Mouse (Mus musculus): ENCODE results near the gene Calml4. TPM values are rescaled to one million over a fixed set of nuclear protein-coding genes. Genes with fewer than 3 reads are reported as not detected.
"Not testable (repeated sequence)": the region's sequence is repeated elsewhere in the genome, so short reads cannot be mapped to it uniquely, and the experiment has no call there.

The Calml4 gene
- polyA plus RNA-seq, 1 experiment from 2014 or later: 1.8 TPM

DNA sequence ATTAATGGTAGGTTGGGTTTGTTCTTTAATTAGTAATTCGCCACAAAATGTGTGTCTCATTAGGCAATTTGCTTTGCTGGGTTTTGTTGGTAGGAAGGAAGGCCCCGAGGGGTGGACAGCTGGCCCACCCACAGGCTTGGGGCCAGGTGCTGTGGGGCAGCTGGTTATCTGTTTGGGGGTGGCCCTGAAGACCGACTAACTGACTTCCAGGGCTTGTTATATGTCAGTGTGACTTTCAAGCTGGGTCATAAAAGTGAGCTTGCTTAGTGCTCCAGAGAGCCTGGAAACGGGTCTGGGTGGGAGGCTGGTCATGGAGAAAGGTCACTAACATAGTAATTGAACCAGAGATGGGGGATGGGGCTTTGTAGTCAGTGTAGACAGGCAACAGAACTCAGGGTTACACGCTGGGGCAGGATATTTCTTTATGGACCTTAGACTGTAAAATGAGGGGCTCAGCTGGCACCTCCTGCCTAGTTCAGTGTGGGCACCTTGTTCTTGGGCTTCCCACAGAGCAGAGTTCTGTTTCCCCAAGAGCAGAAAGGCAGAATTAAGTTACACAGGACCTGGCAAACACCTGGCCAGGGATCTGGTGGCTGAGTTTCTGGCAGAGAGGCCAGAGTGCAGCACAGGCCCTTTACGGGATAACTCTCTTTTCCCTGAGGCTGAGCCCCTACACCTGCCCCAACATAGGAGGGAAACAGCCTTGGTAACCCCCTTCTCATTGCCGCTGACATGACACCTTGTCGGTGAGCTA is 563 bp downstream of the Calml4 start:
- Histone ChIP-seq H3K36me3 (no peaks in the 10 kb centered on the region), H3K27ac (0 out of 2 replicates have a peak overlapping the region, but pooled peaks have one; percentile 8), H3K4me2 (no peak overlapping the region), H3K9me3 (replicated peaks) (no peaks in the 10 kb centered on the region), H3K27me3 (no peaks in the 10 kb centered on the region), H3K4me1 (replicated peaks) (peaks cover 19% of the 10 kb centered on the region), H3K9ac (no peak overlapping the region), H3K4me3 (replicated peaks) (no peak overlapping the region)
- WGBS (ENCODE audit: insufficient replicate concordance): 51% methylated on average over 8 of the region's 8 CpGs
- DNase-seq (no peak), ATAC-seq (ENCODE audit: low read depth) (no peak)

DNA sequence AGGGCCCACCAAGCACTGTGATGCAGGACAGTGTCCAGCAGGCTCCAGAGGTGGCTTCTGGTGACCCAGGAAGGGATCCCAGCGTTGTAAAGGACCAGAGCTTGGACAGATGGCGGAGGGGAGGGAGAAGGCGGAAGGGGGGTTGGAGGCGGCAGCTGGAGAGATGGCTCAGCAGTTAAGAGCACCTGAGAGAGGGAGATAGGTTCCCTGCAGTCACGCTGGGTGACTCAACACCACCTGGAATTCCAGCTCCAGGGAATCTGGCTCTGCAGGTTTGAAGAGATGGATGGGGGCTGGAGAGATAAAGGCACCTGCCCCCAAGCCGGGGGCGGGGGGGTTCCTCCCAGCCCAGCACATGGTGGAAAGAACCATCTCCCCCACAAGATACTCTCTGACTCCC is 2.2 kb downstream of the Calml4 start:
- not testable (repeated sequence) for DNase-seq; H3K9me3 ChIP-seq (replicated peaks); H3K27ac ChIP-seq; H3K36me3 ChIP-seq; H3K9ac ChIP-seq; H3K4me3 ChIP-seq (replicated peaks); ATAC-seq (ENCODE audit: low read depth); H3K4me2 ChIP-seq; H3K27me3 ChIP-seq
- H3K4me1 ChIP-seq (replicated peaks): peaks cover 14% of the 10 kb centered on the region
- WGBS (ENCODE audit: insufficient replicate concordance): 46% methylated on average over 7 of the region's 7 CpGs

GRCm38 (mm10) chr9:62860866-62861265 is 3.0 kb downstream of the Calml4 start:
- no peak overlapping the region for H3K9ac ChIP-seq
- no peaks in the 10 kb centered on the region for H3K9me3 ChIP-seq (replicated peaks)
- WGBS (ENCODE audit: insufficient replicate concordance): 59% methylated on average over 4 of the region's 4 CpGs
- H3K4me2 ChIP-seq: no peak overlapping the region
- no peak overlapping the region for H3K4me3 ChIP-seq (replicated peaks)
- DNase-seq (no peak), ATAC-seq (ENCODE audit: low read depth) (no peak)
- peaks cover 14% of the 10 kb centered on the region for H3K4me1 ChIP-seq (replicated peaks)
- no peak overlapping the region for H3K27ac ChIP-seq
- no peaks in the 10 kb centered on the region for H3K27me3 ChIP-seq
- no peaks in the 10 kb centered on the region for H3K36me3 ChIP-seq

- WGBS (ENCODE audit: insufficient replicate concordance): 69% methylated on average over 4 of the region's 4 CpGs
- H3K9me3 ChIP-seq (replicated peaks); H3K4me3 ChIP-seq (replicated peaks); H3K27me3 ChIP-seq; DNase-seq; H3K27ac ChIP-seq; H3K4me2 ChIP-seq; H3K9ac ChIP-seq; ATAC-seq (ENCODE audit: low read depth); H3K4me1 ChIP-seq (replicated peaks); H3K36me3 ChIP-seq: not testable (repeated sequence)
Observed at GRCm38 (mm10) chr9:62869236-62869635, 11.4 kb downstream of the Calml4 start.

DNA sequence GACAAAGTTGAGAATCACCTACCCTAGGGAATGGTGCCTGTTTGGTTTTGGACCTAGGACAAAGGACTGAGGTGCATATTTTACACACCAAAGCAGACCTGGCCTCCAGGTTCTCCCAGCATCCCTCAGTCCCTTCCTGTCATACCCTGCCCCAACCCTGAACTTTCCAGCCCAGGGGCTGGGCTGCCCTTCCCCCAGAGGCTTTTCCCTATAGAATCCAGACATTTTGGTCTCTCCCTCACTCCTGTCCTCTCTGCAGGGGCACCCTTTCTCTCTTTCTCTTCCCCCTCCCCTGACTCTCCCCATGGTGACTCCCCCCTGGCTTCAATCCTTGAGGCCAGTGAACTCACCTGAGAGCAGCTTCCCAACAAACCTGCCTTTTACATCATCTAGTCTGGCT is 12.8 kb downstream of the Calml4 start:
- no peaks in the 10 kb centered on the region for H3K36me3 ChIP-seq
- no peaks in the 10 kb centered on the region for H3K9me3 ChIP-seq (replicated peaks)
- DNase-seq (no peak), ATAC-seq (ENCODE audit: low read depth) (no peak)
- no peak overlapping the region for H3K27ac ChIP-seq
- no peaks in the 10 kb centered on the region for H3K4me1 ChIP-seq (replicated peaks)
- H3K4me3 ChIP-seq (replicated peaks): no peak overlapping the region
- H3K4me2 ChIP-seq: no peak overlapping the region
- no peaks in the 10 kb centered on the region for H3K27me3 ChIP-seq
- no peak overlapping the region for H3K9ac ChIP-seq

DNA sequence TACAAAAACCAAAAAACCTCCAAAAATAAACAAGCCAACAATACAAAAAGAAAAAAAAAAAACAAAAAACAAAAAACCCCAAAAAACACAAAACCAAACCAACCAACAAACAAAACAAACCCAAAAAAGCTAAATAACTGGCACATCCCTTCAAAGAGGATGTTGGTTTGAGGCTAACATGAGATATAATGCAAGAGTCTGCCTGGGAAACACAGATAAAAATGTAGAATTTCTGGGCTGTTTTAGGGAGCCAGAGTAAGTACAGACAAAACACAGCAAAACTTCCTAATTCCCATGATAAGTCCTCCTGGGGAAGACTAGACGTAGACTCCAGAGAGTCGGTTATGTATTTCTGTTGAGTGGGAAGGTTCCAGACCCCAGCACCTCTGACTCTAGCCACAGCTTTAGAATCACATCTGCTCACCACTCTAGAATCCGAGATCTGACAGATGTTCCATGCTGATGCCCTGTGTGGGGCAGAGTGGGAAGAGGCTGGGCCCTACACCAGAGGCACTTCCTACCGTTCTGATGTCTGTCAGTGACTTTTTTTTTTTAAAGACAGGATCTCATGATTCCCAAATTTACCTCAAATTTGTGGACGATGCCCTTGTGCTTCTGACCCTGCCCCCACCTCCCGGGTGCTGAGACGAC is 19.2 kb downstream of the Calml4 start:
- no peak for ATAC-seq (ENCODE audit: low read depth)
- 45% methylated on average over 7 of the region's 7 CpGs for WGBS (ENCODE audit: insufficient replicate concordance)

DNA sequence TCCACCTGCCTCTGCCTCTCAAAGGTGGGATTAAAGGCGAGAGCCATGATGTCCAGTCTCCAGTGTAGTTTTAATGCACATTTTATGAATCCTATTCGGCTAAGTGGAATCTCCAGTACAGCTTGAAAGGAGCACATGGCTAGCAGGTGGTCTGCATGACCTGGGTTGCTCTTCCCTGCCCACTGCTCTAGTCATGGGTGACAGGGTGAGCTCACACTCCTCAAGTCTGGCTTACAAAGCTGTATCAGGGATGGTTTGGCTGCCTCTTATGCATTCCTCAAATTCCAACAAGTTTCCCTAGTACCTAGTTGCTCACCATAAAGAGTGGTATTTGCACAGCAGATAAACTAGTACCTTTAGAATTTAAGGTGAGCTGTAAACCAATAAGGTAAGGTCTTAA is 19.9 kb downstream of the Calml4 start:
- H3K27me3 ChIP-seq: no peaks in the 10 kb centered on the region
- H3K4me2 ChIP-seq: no peak overlapping the region
- H3K9ac ChIP-seq: no peak overlapping the region
- no peaks in the 10 kb centered on the region for H3K9me3 ChIP-seq (replicated peaks)
- no peak for ATAC-seq (ENCODE audit: low read depth)
- peaks cover 17% of the 10 kb centered on the region for H3K4me1 ChIP-seq (replicated peaks)
- no peak overlapping the region for H3K4me3 ChIP-seq (replicated peaks)
- 79% methylated on average over 2 of the region's 2 CpGs for WGBS (ENCODE audit: insufficient replicate concordance)
- peaks cover 20% of the 10 kb centered on the region for H3K36me3 ChIP-seq
- H3K27ac ChIP-seq: no peak overlapping the region
- DNase-seq: no peak

More for the DNA sequence above, 19.2 kb downstream of the Calml4 start:
- Histone ChIP-seq H3K4me3 (replicated peaks) (no peak overlapping the region), H3K4me1 (replicated peaks) (peaks cover 17% of the 10 kb centered on the region), H3K27me3 (no peaks in the 10 kb centered on the region), H3K9me3 (replicated peaks) (no peaks in the 10 kb centered on the region), H3K4me2 (no peak overlapping the region), H3K27ac (no peak overlapping the region), H3K36me3 (peaks cover 15% of the 10 kb centered on the region), H3K9ac (no peak overlapping the region)
- DNase-seq: no peak

- Histone ChIP-seq H3K4me1 (replicated peaks) (peaks cover 10% of the 10 kb centered on the region), H3K9me3 (replicated peaks) (no peaks in the 10 kb centered on the region), H3K4me3 (replicated peaks) (no peak overlapping the region), H3K27me3 (no peaks in the 10 kb centered on the region), H3K27ac (no peak overlapping the region), H3K9ac (no peak overlapping the region), H3K36me3 (peaks cover 51% of the 10 kb centered on the region), H3K4me2 (no peak overlapping the region)
- WGBS (ENCODE audit: insufficient replicate concordance): 84% methylated on average over 12 of the region's 12 CpGs
- DNase-seq (no peak), ATAC-seq (ENCODE audit: low read depth) (no peak)
Observed at GRCm38 (mm10) chr9:62881871-62882270, 24.0 kb downstream of the Calml4 start.

- DNase-seq (no peak), ATAC-seq (ENCODE audit: low read depth) (no peak)
- no peaks in the 10 kb centered on the region for H3K4me1 ChIP-seq (replicated peaks)
- H3K4me2 ChIP-seq: no peak overlapping the region
- 90% methylated on average over 1 of the region's 1 CpGs for WGBS (ENCODE audit: insufficient replicate concordance)
- H3K4me3 ChIP-seq (replicated peaks): no peak overlapping the region
- no peaks in the 10 kb centered on the region for H3K9me3 ChIP-seq (replicated peaks)
- no peak overlapping the region for H3K9ac ChIP-seq
- no peak overlapping the region for H3K27ac ChIP-seq
- H3K27me3 ChIP-seq: no peaks in the 10 kb centered on the region
- H3K36me3 ChIP-seq: peaks cover 46% of the 10 kb centered on the region
Observed at GRCm38 (mm10) chr9:62894486-62894885, 36.6 kb downstream of the Calml4 start.

GRCm38 (mm10) chr9:62901736-62902135 is 43.9 kb downstream of the Calml4 start:
- WGBS (ENCODE audit: insufficient replicate concordance): 82% methylated on average over 2 of the region's 2 CpGs
- no peaks in the 10 kb centered on the region for H3K9me3 ChIP-seq (replicated peaks)
- H3K4me3 ChIP-seq (replicated peaks): no peak overlapping the region
- H3K9ac ChIP-seq: no peak overlapping the region
- H3K4me2 ChIP-seq: no peak overlapping the region
- H3K27me3 ChIP-seq: no peaks in the 10 kb centered on the region
- H3K36me3 ChIP-seq: peaks cover 30% of the 10 kb centered on the region
- no peaks in the 10 kb centered on the region for H3K4me1 ChIP-seq (replicated peaks)
- no peak overlapping the region for H3K27ac ChIP-seq
- DNase-seq (no peak), ATAC-seq (ENCODE audit: low read depth) (no peak)

GRCm38 (mm10) chr9:62903841-62904240 is 46.0 kb downstream of the Calml4 start:
- DNase-seq (no peak), ATAC-seq (ENCODE audit: low read depth) (no peak)
- Histone ChIP-seq H3K4me1 (replicated peaks) (no peaks in the 10 kb centered on the region), H3K4me3 (replicated peaks) (no peak overlapping the region), H3K9me3 (replicated peaks) (no peaks in the 10 kb centered on the region), H3K27ac (no peak overlapping the region), H3K4me2 (no peak overlapping the region), H3K27me3 (no peaks in the 10 kb centered on the region), H3K36me3 (peaks cover 31% of the 10 kb centered on the region), H3K9ac (no peak overlapping the region)
- WGBS (ENCODE audit: insufficient replicate concordance): 90% methylated on average over 2 of the region's 2 CpGs

- 93% methylated on average over 8 of the region's 8 CpGs for WGBS (ENCODE audit: insufficient replicate concordance)
- ATAC-seq (ENCODE audit: low read depth) (no peak), DNase-seq (no peak)
- no peaks in the 10 kb centered on the region for H3K27me3 ChIP-seq
- H3K9me3 ChIP-seq (replicated peaks): no peaks in the 10 kb centered on the region
- H3K27ac ChIP-seq: no peak overlapping the region
- H3K36me3 ChIP-seq: peaks cover 38% of the 10 kb centered on the region
- H3K4me2 ChIP-seq: no peak overlapping the region
- H3K4me3 ChIP-seq (replicated peaks): no peak overlapping the region
- no peak overlapping the region for H3K9ac ChIP-seq
- H3K4me1 ChIP-seq (replicated peaks): no peaks in the 10 kb centered on the region
Observed at GRCm38 (mm10) chr9:62905039-62905438, 47.2 kb downstream of the Calml4 start.
